Mouse (Mus musculus): ENCODE data around the gene Neurl1b.

GRCm38 (mm10) chr17:26478672-26479071 is 64.0 kb downstream of the Neurl1b start:
- TF ChIP-seq CTCF (IDR thresholded peaks at IDR 0.05; ENCODE audit: extremely low read depth, insufficient read length, insufficient replicate concordance, low read depth, low read length), result no peak
- no peak for TF ChIP-seq POLR2A (IDR thresholded peaks at IDR 0.05; ENCODE audit: low read depth, low read length)

Data from small intestine, adult 2 months (tissue).